Mouse (Mus musculus) layer of hippocampus, adult 11-12 months (tissue): ENCODE measurements around the gene Anxa6.

Source experiments
- DNase-seq: peaks from one replicate; pipeline ENCODE4 v3.0.0; 2022; ENCODE audit warnings: low spot score

Anxa6 gene

DNA sequence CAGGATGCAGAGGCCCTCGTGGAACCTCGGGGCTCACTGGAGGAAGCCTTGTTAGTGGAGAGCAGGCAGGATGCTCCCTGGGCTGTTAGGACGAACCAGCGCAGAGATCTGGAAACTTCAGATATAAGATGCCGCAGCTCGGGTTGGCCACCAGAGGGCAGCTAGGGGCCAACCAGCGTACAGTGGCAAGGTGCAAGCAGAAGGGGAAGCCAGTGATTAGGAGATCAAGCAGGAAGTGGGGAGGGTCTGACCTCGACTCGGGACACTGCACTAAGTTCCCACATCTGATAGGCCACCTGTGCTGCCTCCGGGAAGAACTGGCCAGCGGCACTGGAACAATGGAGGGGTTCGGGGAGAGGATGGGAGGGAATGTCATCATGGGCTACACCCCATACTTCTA lies 35.0 kb downstream of the Anxa6 start:
- peak; percentile 64 for DNase-seq

DNA sequence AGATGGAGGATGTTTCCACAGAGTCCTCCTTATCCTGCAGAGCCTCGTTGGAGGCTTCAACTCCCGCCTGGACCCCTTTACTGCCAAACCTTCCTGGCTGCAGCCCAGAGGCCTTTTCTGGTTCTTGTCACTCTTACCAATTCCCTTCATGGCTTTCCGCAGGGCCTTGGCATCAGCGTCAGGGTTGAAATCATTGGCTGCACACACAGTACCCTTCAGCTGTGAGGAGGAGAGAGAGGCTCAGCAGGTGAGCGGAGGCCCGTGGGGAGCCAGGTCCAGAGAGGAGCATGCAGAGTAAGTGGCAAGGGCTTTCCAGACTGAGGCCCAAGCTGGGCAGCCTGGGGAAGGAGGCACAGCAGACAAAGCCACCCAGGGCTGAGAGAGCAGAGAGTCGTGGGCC lies 37.1 kb downstream of the Anxa6 start:
- no peak for DNase-seq

GRCm38 (mm10) chr11:54989920-54990319 lies 43.3 kb downstream of the Anxa6 start:
- no peak for DNase-seq

DNA sequence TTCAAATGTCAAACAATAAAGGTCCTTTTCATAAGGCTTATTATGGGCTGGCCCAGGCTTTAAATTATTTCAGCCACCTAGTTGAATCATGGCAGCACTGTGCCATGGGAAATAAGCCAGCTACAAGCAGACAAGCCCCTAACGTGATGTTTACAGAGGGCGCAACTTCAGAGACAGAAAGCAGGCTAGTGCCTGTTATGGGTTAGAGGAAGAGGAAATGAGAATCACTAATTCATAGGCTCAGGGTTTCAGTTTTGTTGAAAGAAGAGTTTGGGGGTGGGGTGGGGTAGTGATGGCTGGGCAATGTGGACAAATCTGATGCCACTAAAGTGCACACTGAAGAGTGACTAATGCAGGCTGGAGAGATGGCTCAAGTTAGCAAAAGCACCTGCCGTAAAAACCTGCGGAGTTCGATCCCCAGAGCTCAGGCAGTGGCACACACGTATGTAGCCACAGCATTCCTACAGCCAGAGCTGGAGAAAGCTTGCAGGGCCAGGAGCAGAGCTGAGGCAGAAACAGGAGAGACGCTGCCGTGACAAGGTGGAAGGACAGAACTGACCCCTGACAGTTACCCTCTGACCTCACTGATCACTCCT lies 44.4 kb downstream of the Anxa6 start:
- no peak for DNase-seq

DNA sequence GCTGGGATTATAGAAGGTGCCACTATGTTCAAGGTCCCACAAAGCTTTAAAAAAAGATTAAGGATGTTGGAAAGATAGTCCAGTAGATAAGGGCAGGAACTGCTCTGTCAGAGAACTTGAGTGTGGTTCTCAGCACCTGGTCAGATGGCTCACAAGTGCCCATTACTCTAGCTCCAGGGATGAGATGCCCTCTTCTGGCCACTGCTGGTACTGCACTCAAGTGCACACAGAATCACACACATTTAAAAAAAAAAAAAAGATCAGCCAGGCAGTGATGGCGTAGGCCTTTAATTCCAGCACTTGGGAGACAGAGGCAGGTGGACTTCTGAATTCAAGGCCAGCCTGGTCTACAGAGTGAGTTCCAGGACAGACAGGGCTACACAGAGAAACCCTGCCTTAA lies 45.3 kb downstream of the Anxa6 start:
- DNase-seq, result peak; percentile 32

- DNase-seq, result no peak
Measured at GRCm38 (mm10) chr11:54985086-54985485, 48.2 kb downstream of the Anxa6 start.

DNA sequence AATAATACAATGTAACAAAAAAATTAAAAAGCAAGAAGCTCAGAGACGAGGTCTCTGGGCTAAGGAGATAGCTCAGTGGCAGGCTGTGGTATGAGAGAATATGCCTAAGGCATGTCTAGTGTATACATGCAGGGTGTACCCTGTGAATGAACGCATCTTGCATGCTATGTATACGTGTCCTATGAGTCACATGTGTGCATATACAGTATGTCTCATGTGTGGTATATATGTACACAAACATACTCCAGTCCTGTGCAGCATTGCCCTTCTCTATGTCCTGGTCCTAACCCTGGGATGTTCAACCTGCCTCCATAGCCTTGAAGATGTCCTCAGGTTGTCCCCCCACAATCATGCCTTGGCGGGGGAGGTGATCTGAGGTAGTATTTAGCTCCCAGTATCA lies 48.7 kb downstream of the Anxa6 start:
- no peak for DNase-seq

DNA sequence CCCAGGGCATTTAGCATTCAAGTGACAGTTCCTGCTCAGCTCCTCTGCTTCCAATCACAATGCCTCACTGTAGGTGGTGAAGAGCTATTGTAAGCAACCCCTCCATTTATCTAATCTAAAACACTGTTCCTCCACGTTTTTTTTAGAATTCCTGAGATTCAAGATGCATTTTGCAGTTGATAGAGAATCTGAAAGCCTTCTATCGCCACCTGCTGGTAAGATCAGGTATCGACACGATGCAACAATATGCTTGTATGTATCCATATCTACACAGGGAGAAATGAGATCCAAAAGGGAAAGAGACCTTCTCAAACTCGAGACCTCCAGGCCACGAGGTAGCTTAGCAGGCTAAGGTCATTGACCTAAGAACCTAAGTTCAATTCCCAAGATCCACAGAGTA lies 49.2 kb downstream of the Anxa6 start:
- peak; percentile 82 for DNase-seq

DNA sequence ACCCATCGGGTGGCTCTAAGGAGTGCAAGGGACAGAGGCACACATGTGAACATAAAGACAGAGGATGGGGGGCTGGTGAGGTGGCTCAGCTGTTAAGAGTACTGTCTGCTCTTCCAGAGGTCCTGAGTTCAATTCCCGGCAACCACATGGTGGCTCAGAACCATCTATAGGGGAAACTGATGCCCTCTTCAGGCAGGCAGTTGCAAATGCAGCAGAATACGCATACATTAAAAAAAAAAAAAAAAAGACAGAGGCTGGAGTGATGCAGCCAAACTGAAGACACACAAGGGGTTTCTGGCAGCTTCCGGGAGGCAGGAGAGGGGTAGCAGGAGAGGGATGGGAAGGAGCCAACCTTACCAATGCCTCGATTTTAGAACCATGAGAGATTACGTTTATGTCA lies 50.7 kb downstream of the Anxa6 start:
- no peak for DNase-seq

DNA sequence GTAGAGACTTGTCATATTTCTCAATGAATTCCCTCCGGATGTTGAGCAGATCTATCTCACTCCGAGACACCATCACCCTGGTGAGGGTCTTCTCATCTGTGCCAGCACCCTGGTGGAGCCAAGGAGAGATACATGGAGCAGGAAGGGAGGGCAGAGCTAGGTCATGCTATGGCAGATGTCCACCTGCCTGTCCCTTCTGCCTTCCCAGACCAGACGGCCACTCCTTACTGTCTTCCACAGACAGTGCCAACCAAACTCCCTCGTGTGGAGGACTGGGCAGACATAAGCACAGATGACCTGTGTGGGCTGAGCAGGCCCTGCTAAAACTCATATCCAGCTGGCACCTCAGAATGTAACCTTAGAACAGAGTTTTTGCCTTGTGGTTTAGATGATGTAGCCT lies 51.6 kb downstream of the Anxa6 start:
- DNase-seq, result no peak

DNA sequence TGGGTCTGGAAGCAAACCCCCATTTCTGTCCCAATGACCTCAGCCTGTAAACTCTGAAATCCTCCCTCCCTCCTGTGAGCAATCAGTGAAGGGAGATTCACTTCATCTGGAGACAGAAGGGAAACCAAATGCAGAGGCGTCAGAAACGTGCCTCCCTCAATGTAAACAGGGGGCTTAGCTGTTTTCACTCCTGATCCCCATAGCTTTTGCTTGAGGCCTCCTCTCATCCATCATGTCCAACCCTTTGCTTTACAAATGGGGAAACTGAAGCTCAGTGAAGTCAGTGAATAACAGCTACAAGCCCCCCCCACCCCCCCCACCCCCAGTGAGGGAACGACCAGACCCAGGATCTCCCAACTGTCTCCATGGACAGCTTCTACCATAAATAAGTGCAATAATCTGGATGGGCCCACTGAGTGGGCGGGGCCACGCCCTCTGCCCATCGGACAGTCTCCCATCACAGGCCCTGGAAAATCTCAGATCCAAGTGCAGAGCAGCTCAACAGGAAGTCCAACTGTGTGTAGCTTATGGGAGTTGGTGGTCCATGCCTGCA lies 55.8 kb downstream of the Anxa6 start:
- DNase-seq, result no peak

DNA sequence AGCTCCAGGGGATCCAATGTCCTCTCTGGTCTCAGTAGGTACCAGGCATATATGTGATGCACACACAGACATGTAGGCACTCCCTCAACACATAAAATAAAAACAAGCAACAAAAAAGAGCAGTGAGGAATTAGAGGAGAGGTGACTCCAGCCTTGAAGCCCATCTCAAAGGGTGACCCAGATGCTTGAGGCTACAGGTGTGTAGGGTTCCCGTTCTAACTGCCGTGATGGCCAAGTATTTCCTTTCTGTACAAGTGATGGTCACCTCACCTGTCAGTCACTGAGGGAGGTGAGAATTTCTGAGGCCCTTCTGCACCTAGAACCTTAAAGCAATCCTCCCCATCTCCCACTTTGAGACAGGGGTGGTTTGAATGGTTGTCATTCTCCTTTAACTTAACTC lies 56.9 kb downstream of the Anxa6 start:
- DNase-seq, result no peak

DNA sequence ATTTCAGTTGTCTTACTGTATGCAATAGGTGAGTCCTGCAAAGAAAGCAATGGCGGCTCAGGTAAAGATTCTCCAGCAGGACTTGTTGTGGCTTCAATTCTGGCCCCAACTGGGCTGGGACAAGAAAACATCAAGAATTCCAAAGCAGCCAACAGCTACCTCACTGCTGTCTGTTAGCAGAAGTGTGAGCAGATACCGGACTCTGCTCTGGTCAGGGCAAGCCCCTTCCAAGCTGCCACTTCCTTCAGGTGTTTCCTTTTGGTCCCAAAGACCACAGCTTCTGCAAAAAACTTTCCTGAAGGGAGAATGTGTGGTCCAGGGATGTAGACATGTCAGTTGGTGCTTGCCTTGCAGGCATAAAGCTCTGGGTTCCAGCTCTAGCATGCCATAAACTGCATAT lies 57.5 kb downstream of the Anxa6 start:
- no peak for DNase-seq

DNA sequence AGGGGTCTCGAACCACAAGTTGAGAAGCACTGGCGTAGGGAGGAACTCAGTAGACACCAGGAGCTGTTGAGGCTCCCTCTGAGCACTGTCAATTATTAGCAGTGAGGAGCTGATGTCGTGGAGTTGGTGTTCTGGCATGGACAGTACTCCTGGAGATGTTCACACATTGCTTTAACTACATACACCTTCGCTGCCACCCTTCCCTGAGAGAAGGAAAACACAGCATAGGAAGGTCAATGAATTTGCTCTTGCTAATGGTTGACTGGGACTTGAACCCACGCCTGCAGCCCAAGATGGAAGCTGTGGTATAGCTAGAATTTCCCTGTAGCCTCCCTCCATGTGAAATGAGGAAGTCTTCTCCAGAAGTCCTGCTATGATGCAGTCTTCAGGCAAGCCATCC lies 57.9 kb downstream of the Anxa6 start:
- DNase-seq, result no peak

DNA sequence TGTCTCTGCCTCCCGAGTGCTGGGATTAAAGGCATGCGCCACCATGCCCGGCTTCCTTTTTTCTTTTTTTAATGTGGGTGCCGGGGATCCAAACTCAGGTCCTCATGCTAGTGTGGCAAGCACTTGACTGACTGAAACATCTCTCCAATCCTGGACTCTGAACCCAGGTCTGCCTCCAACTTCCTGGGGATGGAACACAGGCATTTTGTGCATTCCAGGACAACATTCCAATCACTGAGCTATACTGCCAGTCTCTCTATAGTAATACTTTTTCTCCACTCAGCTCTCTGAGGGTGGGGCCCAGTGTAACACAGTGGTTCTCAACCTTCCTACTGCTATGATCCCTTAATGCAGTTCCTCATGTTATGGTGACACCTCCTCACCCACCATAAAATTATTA lies 58.6 kb downstream of the Anxa6 start:
- no peak for DNase-seq

GRCm38 (mm10) chr11:54973481-54974212 lies 59.6 kb downstream of the Anxa6 start:
- no peak for DNase-seq

DNA sequence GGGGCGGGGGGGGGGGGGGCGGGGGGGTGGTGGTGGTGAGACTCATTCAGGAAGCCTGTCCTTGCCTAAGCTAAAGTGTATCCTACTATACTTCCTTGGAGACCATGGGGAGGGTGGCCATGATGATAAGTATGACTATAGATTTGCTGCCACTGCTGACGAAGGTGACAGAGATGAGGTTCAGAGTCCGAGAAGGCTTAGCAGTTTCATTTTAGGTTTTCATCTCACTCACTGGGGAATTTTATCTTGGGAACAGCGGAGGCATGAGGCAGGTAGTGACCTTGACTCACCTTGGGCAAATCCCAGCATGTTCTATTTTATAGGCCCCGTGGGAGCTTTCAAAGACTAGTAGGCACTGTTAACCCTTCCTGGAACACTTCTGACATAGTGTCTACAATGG lies 60.5 kb downstream of the Anxa6 start:
- no peak for DNase-seq

GRCm38 (mm10) chr11:54972049-54972723 lies 61.1 kb downstream of the Anxa6 start:
- DNase-seq, result no peak

DNA sequence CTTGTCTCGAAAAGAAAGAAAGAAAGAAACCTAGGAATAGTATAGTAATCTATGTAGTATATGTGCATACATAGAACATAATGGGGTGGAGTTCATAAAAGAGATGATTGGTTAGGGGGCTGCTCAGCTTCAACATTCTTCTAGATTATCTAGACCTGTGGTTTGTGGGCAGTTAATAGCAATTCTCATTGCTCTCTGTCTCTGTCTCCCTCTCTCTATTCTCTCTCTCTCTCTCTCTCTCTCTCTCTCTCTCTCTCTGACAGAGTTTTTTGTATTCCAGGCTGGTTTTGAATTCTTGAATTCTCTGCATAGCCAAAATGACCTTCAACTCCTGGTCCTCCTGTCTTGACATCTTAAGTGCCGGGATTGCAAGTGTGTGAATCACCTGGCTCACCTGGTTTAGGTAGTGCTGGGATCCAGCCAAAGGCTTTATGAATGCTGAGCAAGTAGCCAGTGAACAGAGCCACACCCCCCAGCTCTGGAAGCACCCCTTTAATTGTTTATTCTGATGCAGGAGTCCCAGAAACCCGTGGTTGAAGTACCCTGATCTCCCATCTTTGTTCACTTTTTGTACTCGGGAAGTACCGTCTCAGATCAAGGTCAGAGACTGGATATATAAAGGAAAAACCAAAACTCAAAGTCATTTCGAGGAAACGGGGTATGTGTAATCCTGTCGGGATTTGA lies 61.7 kb downstream of the Anxa6 start:
- no peak for DNase-seq

GRCm38 (mm10) chr11:54965234-54965633 lies 68.0 kb downstream of the Anxa6 start:
- no peak for DNase-seq

DNA sequence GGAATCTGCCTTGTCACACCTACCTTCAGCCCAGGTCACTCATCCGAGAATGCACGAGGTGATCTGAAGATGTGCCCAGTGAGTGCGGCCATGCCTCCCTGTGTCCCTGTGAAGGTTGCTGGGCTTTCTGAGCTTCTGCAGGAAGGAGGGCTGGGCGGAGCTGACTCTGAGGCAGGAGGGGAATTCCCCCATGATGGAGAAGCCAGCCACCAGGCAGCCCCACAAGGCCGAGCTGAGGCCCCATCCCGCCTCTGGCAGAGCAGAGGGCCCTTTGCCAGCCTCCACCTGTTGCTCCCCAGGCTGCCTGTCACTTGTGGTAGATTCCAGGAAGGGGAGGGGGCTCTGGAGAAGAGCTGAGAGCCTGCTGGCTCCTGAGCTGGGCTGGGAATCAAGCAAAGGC lies 70.4 kb downstream of the Anxa6 start, which contains the start of gene Tnip1:
Gene Tnip1, minus strand, starts transcription at position 108 of the 400 bp plus-strand sequence.
- DNase-seq, result no peak

DNA sequence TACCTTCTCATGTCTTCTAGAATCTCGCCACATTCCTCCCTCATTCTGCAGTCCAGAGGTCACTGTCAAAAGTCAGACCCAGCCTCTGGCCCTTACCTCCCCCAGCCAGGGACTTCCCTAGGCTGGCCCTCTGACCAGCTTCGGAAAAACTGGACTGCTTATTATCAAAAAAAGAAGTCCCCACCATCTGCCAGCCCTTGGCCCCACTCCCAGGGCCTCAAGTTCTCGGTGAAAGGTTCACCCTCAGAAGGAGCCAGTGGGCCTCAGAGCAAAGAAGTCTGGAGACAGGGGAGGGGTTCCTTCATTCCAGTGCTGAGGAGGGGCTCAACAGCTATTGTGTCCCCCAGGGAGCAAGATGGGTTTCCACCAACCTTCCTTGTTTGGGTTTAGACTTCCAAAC lies 71.3 kb downstream of the Anxa6 start:
- DNase-seq, result no peak
